Mouse (Mus musculus) common myeloid progenitor, adult 5-6 weeks (primary cell): ENCODE results near the gene Exosc10. TPM values are rescaled to one million over a fixed set of nuclear protein-coding genes. Genes with fewer than 3 reads are reported as not detected.

Source experiments
- ATAC-seq: replicated peaks from 2 replicates; pipeline ENCODE4 v1.8.0; 2016; ENCODE audit warnings: low read depth, mild to moderate bottlenecking, moderate TSS enrichment, inconsistent platforms; ENCODE audit not compliant: poor library complexity, severe bottlenecking
- total RNA-seq: library from RNA; stranded (forward); fragments of 200-1000, 187-1606 nt; gene quantifications from 2 replicates; pipeline ENCODE4 v1.2.3, GENCODE M21; 2017

The Exosc10 gene
- total RNA-seq, 1 experiment from 2014 or later: 74.0 TPM

DNA sequence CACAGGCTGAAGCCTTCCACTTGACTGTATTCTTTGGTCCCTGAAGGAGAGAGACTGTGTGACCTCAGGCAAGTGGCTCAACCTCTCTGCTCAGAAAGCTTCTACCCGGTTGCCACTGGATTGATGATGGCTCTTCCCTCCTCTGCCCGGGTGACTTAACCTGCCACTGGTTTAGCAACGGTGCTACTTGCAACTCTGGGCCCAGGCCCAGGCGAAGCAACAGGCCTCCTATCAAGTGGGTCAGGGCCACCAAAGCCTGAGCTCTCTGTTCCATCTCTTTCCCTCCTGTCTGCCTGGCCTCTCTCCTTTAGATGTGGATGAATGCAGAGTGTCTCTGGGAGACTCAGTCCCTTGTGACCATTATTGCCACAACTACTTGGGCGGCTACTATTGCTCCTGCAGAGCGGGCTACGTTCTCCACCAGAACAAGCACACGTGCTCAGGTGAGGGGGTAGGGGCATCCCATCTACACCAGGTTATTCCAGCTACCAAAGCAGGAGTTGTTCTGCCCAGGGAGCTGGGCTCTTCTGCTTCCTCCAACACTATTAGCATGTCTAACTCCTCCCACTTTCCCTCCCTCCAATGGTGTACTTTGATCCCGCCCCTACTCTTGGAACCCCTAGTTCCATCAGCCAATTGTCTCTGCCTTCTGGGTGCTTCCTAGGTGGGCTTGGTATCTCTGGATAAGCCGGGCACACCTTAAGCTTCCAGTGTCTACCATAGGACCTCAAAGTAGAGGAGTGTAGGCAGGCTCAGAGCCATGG lies 45.3 kb downstream of the Exosc10 start:
- ATAC-seq: no peak

DNA sequence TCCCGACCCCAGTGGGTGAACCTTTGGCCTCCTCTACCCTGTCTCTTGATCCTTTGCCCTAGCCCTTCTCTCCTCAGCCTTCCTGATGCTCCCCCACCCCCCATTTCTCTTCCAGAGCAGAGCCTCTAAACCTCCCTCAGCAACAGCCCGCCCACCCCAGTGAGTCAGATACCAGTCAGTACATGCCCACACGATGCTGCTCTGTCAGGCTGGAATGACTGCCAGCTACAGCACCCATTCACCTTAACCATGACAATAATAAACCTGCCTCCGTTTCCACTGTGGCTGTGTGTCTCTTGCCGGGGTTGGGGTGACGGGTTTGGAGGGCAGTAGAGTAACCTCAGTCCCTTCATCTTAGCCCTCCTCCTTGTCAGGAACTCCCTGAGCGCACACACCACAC lies 45.9 kb downstream of the Exosc10 start:
- no peak for ATAC-seq

DNA sequence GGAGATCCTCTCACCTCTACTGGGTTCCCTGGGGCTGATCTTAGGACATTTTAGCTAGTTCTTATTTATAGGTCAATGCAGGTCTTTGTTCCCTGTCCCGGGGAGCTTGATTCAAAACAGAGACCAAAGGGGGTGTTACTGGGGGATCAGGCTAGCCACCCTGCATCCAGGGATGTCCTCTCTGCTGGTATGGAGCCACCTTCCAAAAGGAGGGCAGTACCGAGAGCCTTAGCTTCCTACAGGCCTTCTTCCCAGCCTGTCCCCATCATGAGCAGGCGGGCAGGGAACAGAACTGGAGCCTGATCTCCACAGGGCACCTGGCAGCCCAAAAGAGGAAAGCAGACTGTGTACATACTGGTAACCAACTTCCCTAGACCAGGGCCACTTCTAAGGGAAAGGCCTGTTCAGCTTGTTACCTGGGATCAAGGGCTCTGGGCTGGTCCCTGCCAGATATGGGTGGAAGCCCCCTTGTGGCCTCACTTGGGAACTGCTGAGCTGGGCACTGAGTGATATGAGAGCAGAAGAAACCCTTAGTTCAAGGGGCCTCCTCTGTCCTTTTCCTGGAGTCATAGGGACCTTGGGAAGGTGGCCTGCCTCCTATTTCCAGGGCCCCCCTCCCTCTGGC lies 46.4 kb downstream of the Exosc10 start:
- ATAC-seq: peak; percentile 72

DNA sequence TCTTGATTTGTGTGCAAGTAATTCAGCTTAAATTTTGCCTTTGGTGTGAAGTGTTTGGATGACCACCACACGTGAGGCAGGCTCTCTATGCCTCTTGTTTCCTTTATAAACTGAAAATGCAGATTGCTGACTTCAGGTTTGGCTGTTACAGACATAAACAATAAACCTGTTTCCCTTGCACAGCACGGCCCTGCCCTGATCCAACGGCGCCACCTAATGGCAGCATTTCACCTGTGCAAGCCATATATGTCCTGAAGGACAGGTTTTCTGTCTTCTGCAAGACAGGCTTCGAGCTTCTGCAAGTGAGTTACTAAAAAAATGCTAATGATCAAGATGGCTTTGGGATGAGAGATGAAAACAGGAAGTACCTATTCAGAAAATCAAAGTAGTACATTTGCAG lies 49.5 kb downstream of the Exosc10 start:
- ATAC-seq: peak; percentile 73

DNA sequence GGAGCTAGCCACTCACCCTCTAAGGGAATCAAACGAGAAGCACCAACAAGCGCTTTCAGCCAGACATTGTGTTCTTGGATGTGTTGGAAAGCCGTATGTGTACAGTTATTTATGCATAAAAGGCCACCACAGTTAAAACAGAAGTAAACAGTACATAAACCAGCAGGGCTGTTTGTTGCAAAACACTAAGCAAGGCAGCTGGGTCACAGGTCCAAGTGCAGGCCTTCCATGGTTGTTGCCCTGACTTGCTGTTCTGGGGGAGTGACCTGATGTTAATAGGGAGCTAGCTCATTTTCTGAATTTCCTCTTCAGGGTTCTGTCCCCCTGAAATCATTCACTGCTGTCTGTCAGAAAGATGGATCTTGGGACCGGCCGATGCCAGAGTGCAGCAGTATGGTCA lies 51.6 kb downstream of the Exosc10 start:
- ATAC-seq: no peak

DNA sequence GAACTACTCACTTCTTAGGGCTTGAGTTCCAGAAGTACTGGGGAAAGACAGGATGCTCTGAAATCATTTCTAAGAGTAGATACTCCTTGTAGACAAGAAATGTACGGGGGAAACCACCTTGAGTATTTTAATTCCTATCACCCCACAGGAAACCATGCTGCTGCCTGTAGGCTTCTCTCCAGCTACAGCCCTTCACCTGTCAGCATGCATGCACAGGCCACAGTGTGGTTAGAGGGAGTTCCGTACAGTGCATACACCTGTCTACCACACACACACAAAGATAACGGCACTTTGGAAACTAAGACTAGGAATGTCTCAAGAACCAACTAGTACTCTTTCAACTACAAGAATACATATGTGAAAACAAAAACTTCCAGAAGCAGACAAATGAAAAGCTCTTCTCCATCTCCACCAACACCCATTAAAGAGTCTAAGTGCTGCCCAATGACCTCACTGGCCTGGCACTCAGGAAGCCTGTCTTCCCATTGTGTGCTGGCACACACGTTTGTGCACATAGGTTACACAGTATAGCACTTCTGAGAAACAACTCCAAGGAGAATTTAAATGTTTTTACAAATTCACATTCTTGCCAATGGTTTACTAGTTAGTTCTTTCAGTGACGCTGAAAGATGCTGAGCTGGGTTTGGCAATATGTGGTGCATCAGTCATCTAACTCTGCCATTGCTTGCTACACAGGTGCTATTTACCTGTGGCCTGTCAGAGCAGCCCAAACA lies 52.6 kb downstream of the Exosc10 start:
- ATAC-seq: no peak

DNA sequence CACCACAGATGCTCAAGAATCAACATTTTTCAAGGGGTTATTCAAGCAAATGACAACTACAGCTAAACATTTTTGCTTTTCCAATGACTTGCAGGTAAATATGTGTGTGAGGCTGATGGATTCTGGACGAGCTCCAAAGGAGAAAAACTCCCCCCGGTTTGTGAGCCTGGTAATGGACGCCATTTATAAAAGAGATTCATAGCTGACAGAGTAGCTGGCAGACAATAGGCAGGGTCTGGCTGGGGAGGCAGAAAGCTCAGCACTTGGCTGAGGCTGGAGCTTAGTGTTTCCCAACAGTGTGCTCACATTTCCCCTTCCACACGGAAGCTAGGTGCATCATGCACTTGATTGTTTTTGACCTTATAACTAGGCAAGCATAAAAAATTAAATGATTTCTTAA lies 54.3 kb downstream of the Exosc10 start:
- ATAC-seq: no peak

DNA sequence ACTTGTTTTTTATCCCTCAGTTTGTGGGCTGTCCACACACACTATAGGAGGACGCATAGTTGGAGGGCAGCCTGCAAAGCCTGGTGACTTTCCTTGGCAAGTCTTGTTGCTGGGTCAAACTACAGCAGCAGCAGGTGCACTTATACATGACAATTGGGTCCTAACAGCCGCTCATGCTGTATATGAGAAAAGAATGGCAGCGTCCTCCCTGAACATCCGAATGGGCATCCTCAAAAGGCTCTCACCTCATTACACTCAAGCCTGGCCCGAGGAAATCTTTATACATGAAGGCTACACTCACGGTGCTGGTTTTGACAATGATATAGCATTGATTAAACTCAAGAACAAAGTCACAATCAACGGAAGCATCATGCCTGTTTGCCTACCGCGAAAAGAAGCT lies 55.5 kb downstream of the Exosc10 start:
- ATAC-seq: no peak

DNA sequence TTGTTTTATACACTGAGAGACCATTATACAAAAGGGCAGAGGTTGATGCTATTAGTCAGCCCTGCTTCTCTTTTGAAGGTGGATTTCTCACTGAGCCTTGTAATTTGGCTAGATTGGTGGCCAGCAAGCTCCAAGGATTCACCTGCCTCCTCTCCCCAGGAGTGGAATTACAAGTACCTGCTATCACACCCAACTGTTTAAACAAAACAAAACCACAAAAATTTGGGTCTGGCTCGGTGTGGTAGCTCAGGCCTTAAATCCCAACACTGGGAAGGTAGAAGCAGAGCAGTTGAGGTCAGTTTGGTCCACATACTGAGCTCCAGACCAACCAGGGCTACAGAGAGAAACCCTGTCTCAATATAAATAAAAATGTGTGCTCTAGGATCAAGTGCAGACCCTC lies 61.6 kb downstream of the Exosc10 start:
- ATAC-seq: no peak

DNA sequence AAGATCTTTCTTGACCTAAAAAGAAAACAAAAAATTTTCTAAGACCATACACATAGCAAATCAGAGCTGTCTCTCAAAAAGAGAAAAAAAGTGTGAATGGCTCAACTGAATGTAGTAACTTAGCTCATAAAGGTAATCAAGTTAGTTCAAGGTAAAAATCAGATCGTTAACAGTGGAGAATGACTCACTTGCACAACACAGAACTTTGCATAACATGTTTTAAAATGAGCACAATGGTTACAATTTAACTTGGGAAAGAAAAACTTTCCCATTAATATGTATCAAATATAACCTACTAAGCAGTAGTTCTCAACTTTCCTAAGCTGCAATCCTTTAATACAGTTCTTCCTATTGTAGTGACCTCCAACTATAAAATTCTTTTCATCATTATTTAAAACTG lies 62.5 kb downstream of the Exosc10 start:
- ATAC-seq: no peak

DNA sequence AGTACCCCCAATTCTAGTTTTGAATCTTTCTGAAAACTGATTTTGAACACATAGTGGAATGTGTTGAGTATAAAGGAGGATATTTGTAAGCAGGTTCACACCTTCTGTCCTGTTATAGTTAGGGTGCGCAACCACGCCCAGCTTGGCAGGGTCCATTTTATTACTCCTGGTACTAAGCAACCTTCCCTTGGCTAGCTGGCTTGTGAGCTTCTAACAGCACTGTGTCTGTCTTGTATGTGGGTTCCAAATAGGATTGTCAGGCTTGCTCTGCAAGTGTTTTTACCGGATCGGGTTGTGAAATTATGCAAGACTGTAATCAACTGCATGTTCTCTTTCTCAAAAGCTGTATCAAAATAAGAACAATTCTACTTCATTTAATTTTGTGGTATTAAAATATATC lies 64.3 kb downstream of the Exosc10 start:
- ATAC-seq: no peak

DNA sequence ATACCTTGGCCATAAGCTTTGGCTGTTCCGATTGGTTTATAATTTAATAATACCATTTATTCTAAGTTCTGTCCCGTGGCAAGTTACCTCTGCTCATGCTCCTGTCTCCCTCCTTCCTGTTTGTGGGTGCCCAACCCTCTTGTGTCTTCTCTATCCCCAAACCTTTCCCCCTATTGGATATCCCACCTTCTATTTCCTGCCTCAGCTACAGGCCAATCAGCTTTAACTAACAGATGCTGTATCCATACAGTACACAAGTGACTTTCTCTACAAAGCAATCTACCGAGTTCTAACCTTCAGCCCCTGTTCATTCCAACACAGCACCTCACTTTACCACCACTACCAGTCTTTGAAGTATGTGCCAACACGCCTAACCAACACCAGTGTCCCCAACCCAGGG lies 65.4 kb downstream of the Exosc10 start:
- no peak for ATAC-seq

DNA sequence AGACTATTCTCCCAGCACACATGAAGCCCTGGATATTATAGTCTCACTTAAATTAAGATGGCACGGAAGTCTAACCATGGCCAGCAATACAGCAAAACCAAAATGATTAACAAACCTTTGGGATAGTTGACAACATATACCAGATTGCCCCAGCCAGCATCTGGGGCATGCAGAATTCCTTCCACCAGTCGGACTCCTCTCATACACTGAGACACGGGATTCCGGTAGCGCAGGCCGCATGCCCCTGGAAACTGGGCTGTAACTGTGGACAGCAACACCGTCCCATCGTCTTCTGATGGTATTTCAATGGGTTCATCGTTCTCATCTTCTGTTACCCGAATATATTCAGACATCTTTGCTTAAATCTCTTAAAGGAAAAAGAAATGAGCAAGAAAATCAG lies 66.8 kb downstream of the Exosc10 start:
- no peak for ATAC-seq

DNA sequence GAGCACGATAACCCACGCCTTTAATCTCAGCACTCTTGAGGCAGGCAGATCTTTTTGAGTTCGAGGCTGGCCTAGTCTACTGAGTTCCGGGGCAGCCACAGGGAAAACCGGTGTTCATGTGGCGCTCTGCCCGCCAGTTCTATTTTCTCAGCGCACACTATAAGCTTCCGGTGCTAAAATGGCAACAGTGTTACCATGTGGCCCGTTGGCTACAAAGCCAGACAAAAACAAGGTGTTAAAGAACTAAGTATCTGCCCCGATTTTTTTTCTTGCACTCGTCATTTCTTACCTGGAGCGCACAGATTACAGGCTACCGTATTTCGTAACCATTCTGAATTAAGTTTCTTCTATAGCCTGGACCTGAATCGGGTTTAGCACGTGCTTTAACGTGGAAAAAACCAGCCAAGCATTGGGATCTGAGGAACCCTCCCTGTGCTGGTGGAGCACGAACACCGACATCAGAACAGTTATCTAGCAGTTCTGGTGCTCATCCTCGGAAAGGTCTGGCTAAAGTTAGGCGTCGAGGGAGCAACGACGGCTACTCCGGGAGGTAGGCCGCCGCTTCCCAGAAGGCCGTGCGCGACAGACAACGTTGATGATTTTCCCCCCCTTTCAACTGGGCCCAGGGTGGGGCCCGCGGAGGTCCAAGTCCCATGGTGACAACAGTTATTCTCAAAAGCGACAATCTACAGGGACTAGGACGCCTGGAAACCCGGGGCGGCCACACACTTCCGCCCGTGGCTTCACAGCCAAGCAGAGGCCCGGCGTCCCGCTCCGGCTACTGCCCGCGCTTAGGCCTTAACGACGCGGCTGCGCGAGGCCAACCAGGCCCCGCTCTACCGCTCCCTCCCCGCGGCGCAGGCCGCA lies 67.8 kb downstream of the Exosc10 start:
- ATAC-seq: peak; percentile 33

DNA sequence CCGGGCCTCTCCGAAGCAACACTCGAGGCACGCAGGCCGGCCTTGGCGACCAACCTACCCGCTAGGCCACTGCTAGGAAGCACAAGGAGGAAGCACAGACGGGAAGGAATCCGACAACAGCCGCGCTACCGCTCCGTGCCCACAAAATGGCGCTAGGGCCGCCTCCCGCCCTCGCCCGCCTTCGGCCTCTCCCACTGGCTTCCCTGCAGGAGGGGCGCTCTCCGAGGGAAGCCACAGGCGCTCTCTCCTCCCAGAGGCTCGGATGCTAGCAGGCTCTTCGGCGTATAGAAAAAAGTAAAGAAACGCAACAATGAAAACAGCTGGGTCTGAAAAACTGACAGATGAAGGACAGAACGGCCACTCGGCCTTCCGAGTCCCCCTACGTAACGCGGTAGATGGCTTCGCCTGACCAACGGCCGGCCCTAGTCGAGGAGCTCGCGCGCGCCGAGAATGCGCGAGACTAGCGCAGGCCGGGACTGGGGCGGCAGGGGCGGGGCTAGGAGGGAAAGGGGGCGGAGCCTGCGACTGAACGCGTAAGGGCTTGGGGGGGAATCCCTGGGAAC lies 68.5 kb downstream of the Exosc10 start, which contains the start of gene Tardbp:
Gene Tardbp (minus strand): TSS at position 397 of the 563 bp plus-strand sequence.
- peak; percentile 91 for ATAC-seq

DNA sequence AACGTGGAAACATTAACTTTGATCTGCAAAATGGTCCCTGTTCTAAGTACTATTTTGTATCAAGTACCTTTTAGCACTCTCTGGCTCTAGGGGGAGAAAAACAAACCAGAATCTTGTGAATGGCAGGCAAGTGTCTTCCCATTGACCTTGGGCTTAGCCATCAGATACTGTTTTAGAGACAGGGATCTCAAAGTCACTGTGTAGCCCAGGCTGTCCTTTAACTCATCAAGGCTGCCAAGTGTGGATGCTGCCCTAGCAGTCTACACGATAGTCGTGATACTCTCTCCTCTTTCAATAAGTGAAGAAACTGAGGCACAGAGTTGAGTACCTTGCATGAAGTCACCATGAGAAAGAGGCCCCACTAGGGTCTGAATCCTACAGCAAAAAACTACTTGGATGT lies 69.0 kb downstream of the Exosc10 start:
- no peak for ATAC-seq
